Mouse (Mus musculus): ENCODE results near the gene Vps37c.

DNA sequence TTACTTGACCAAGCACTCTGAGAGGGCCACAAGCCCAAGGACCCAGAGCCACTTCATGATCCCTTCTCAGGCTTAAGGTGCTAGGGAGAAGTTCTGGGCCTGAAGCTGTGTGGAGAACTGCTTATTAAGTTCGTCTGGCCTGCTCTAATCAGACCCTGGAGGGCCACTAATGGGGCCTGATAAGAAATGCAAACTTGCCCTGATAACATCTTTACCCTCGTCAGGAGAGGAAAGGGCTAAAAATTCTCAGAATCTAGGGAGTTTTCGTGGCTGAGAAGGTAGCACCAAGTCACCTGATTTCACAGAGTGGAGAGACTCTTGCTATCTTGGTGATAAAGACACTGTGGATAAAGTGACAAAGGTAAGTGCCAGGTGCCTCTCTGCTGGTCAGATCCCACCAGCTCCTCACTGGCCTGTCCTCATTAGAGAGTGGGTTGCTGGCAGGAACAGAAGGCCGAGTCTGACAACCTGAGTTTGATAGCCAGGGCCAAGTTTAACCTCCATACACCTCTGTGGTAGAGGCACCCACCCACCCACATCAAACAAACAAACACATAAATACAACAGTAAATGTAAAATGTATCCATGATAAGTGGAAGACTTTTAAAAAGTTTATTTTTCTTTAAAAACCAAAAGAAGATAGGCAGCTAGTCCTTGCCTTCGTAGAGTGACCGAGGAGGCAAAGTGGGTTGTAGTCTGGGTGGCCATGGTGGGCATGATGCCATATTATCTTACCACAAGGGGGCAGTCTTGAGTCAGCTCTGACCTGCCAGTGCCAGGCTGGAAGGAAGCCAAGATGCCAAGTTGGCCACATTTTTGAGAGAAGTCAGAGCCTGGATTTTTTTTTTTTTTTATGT is 10.4 kb upstream of the Vps37c start, which contains the start of gene Pga5:
- TF ChIP-seq CTCF (IDR thresholded peaks at IDR 0.05 in 2 of 3, conservative IDR thresholded peaks at IDR 0.05 in 1 of 3; ENCODE audit: control insufficient read depth in 1 of 3, insufficient read depth in 1 of 3, low read depth in 2 of 3, low read length in 3 of 3, poor library complexity in 1 of 3, severe bottlenecking in 1 of 3) (peak; percentile 84 to 88 (median 85)), EP300 (IDR thresholded peaks at IDR 0.05; ENCODE audit: low read depth in 1 of 2, low read length in 2 of 2) (no peak)

All from MEL (cell line).